Mouse (Mus musculus) liver (tissue): ENCODE results near the gene Fer1l4.

Experiments
- DNase-seq: peaks from one replicate; pipeline ENCODE4 v3.0.0-alpha.2; 2020; ENCODE audit warnings: mixed read lengths

The Fer1l4 gene

GRCm38 (mm10) chr2:156007888-156008532 lies 44.7 kb downstream of the Fer1l4 start, which contains the start of the genes 6430550D23Rik and Ergic3:
6430550D23Rik (minus strand) TSS chr2:156007977.
Ergic3 (plus strand) TSS chr2:156008045.
- peak; percentile 99 for DNase-seq

GRCm38 (mm10) chr2:156005393-156005792 lies 47.4 kb downstream of the Fer1l4 start:
- peak; percentile 36 for DNase-seq

GRCm38 (mm10) chr2:155991863-155992321 lies 60.9 kb downstream of the Fer1l4 start:
- DNase-seq = peak; percentile 74

GRCm38 (mm10) chr2:155991151-155991550 lies 61.6 kb downstream of the Fer1l4 start:
- peak; percentile 14 for DNase-seq

GRCm38 (mm10) chr2:155989085-155989484 lies 63.7 kb downstream of the Fer1l4 start:
- DNase-seq = peak; percentile 91

GRCm38 (mm10) chr2:155987131-155987530 lies 65.6 kb downstream of the Fer1l4 start:
- DNase-seq = no peak

DNA sequence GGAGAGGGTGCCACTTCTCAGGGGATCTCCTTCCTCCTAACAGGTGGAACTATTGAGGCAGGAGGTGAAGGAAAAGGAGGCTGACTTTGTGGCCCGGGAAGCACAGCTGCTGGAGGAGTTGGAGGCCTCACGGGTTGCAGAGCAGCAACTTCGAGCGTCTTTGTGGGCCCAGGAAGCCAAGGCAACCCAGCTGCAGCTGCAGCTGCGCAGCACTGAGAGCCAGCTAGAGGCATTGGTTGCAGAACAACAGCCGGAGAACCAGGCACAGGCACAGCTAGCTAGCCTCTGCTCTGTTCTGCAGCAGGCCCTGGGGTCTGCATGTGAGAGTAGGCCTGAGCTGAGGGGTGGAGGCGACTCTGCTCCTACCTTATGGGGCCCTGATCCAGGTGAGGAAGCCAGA lies 67.0 kb downstream of the Fer1l4 start:
- DNase-seq = no peak

DNA sequence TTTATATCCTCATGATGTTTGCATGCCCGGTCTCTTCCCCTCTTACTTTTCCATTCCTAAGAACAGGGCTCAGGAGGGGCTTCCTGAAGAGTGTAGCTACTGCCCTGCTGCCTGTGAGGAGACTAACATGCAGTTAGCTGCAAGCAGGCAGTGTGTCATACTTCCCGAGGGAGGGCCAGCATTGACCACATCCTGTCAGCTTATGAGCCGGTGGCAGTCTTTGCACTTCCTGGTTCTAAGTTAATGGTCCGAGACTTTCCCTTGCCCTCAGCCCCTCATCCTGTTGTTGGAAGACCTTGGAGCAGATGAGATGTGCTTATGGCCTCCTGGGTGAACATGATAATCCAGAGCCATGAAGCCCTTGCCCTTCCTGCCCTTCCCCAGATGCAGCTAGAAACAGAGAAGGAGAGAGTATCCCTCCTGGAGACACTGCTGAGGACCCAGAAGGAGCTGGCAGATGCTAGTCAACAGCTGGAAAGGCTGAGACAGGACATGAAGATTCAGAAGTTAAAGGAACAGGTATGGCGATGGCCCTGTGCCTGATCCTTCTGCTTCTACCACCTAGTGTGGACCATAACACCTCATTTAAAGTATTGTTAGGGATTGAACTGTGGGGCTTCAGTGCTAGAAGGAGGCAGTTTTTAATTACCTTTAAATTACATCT lies 73.3 kb downstream of the Fer1l4 start:
- DNase-seq = peak; percentile 35

GRCm38 (mm10) chr2:155974087-155974731 lies 78.5 kb downstream of the Fer1l4 start:
- no peak for DNase-seq

DNA sequence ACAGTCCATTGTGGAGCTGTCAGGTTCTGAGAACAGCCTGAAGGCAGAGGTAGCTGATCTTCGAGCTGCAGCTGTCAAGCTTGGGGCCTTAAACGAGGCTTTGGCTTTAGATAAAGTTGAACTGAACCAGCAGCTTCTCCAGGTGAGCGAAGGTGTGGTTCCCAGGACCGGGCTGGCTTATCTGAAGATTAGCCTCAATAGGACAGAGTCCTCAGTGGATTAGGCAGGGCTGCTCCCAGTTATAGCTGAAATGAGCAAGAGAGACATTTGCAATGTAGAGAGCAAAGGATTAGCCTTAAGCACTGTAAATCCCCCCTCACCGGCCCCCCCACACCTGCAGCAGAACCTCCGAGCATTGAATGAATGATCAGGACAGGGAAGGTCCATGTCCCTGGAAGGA lies 79.4 kb downstream of the Fer1l4 start:
- DNase-seq = no peak
